Mouse (Mus musculus) Patski (cell line): ENCODE results near the gene Gm16181. TPM values are rescaled to one million over a fixed set of nuclear protein-coding genes. Genes with fewer than 3 reads are reported as not detected.

Experiments used
- ATAC-seq: fragments of 100-300 bp; one replicate; pipeline ENCODE4 v1.8.0; 2021
- CTCF ChIA-PET: fragments of 350-600 bp; sonication (Branson Sonifier 250); formaldehyde crosslinking; loops from one replicate; lab custom pipeline; 2022; ENCODE audit warnings: inconsistent platforms; lab: Charles Lee
- POLR2A ChIA-PET: fragments of 350-600 bp; sonication (Branson Sonifier 250); formaldehyde crosslinking; loops from one replicate; lab custom pipeline; 2022; ENCODE audit warnings: antibody characterized with exemption, inconsistent platforms; lab: Charles Lee
- DNase-seq: peaks from one replicate; pipeline ENCODE4 v3.0.0-alpha.2; 2011; ENCODE audit warnings: low read depth, low spot score
- H3K27me3 ChIP-seq: fragments of 371-371 bp; one replicate; pipeline ENCODE4 v1.5.1; 2021
- CTCF ChIP-seq: fragments of 100-300 bp; IDR thresholded peaks from one replicate; pipeline ENCODE4 v1.5.1; 2021
- in situ Hi-C: fragments of 300-500 bp; cut with MboI; formaldehyde crosslinking; loops from 3 replicates; pipeline ENCODE4 v1.11.1; 2018; ENCODE audit warnings: low pct_unique_long_range_greater_than_20kb, mixed read lengths
- polyA plus RNA-seq: library from polyadenylated mRNA; unstranded; gene quantifications from one replicate; pipeline ENCODE4 v1.2.3, GENCODE M21; 2021

The Gm16181 gene
- polyA plus RNA-seq, 1 experiment from 2014 or later: 0.54 TPM

GRCm38 (mm10) chr17:35185639-35186611 is 34.7 kb upstream of the Gm16181 start:
- H3K27me3 ChIP-seq: no peaks in the 10 kb centered on the region
- in situ Hi-C loops: no loop called here
- no peak for ATAC-seq
- no peak for DNase-seq
- CTCF ChIA-PET: interaction anchor here (1.2 to 3.9 kb wide), 3 partner anchors 9 to 19 kb away, joined by 3 to 13 read pairs (median 12); no protein-coding TSS in a partner anchor
- TF ChIP-seq CTCF: no peak
- POLR2A ChIA-PET: no interaction called here

GRCm38 (mm10) chr17:35186681-35187080 is 34.0 kb upstream of the Gm16181 start:
- ATAC-seq (no peak), DNase-seq (no peak)
- no peaks in the 10 kb centered on the region for H3K27me3 ChIP-seq
- ChIA-PET POLR2A (no interaction called here), CTCF (interaction anchor here (1.0 kb wide), 1 partner anchor 42 kb away, joined by 3 read pairs; no protein-coding TSS in a partner anchor)
- no peak for TF ChIP-seq CTCF
- in situ Hi-C loops: no loop called here

GRCm38 (mm10) chr17:35187345-35187744 is 33.3 kb upstream of the Gm16181 start:
- in situ Hi-C loops: no loop called here
- H3K27me3 ChIP-seq: no peaks in the 10 kb centered on the region
- no peak for TF ChIP-seq CTCF
- DNase-seq: no peak
- POLR2A ChIA-PET: interaction anchor here (1.0 kb wide), 1 partner anchor 44 kb away, joined by 3 read pairs; no protein-coding TSS in a partner anchor
- no peak for ATAC-seq
- CTCF ChIA-PET: interaction anchor here (1.0 kb wide), 1 partner anchor 41 kb away, joined by 3 read pairs; no protein-coding TSS in a partner anchor

GRCm38 (mm10) chr17:35187959-35188610 is 32.5 kb upstream of the Gm16181 start, which contains the start of gene Lst1:
Gene Lst1, minus strand, starts transcription at chr17:35188439.
- POLR2A ChIA-PET: interaction anchor here (1.0 kb wide), 1 partner anchor 43 kb away, joined by 3 read pairs; no protein-coding TSS in a partner anchor
- DNase-seq (no peak), ATAC-seq (no peak)
- CTCF ChIA-PET: no interaction called here
- no peaks in the 10 kb centered on the region for H3K27me3 ChIP-seq
- in situ Hi-C loops: no loop called here
- TF ChIP-seq CTCF: no peak

- no peaks in the 10 kb centered on the region for H3K27me3 ChIP-seq
- in situ Hi-C loops: no loop called here
- DNase-seq (no peak), ATAC-seq (no peak)
- ChIA-PET CTCF (interaction anchor here (1.0 kb wide), 1 partner anchor 14 kb away, joined by 3 read pairs; no protein-coding TSS in a partner anchor), POLR2A (interaction anchor here (0.9 kb wide), 1 partner anchor 338 kb away, joined by 3 read pairs; no protein-coding TSS in a partner anchor)
- TF ChIP-seq CTCF: no peak
Observed at GRCm38 (mm10) chr17:35189186-35189585, 31.4 kb upstream of the Gm16181 start.

GRCm38 (mm10) chr17:35190096-35190495 is 30.5 kb upstream of the Gm16181 start:
- POLR2A ChIA-PET: interaction anchor here (0.9 kb wide), 1 partner anchor 339 kb away, joined by 3 read pairs; no protein-coding TSS in a partner anchor
- no peaks in the 10 kb centered on the region for H3K27me3 ChIP-seq
- CTCF ChIA-PET: interaction anchor here (1.0 to 1.4 kb wide), 3 partner anchors 11 to 15 kb away, joined by 3 read pairs; partner anchors contain the start of gene Tnf
- no peak for TF ChIP-seq CTCF
- DNase-seq: no peak
- in situ Hi-C loops: no loop called here
- ATAC-seq: no peak

- TF ChIP-seq CTCF: no peak
- DNase-seq (no peak), ATAC-seq (no peak)
- in situ Hi-C loops: no loop called here
- POLR2A ChIA-PET: interaction anchor here (0.7 kb wide), 1 partner anchor 16 kb away, joined by 4 read pairs; the partner anchor contains the start of gene Aif1
- CTCF ChIA-PET: no interaction called here
- no peaks in the 10 kb centered on the region for H3K27me3 ChIP-seq
Observed at GRCm38 (mm10) chr17:35191723-35192122, 28.9 kb upstream of the Gm16181 start.

- in situ Hi-C loops: no loop called here
- no peaks in the 10 kb centered on the region for H3K27me3 ChIP-seq
- CTCF ChIA-PET: interaction anchor here (0.9 kb wide), 1 partner anchor 14 kb away, joined by 3 read pairs; no protein-coding TSS in a partner anchor
- ATAC-seq (no peak), DNase-seq (no peak)
- POLR2A ChIA-PET: no interaction called here
- no peak for TF ChIP-seq CTCF
Observed at GRCm38 (mm10) chr17:35192924-35193323, 27.7 kb upstream of the Gm16181 start.

GRCm38 (mm10) chr17:35193881-35194843 is 26.5 kb upstream of the Gm16181 start, which contains the start of gene Ltb:
Gene Ltb, plus strand, starts transcription at chr17:35194439.
- DNase-seq (no peak), ATAC-seq (no peak)
- no peak for TF ChIP-seq CTCF
- in situ Hi-C loops: no loop called here
- POLR2A ChIA-PET: no interaction called here
- H3K27me3 ChIP-seq: no peaks in the 10 kb centered on the region
- CTCF ChIA-PET: interaction anchor here (0.8 to 1.2 kb wide), 3 partner anchors 15 to 28 kb away, joined by 3 read pairs; no protein-coding TSS in a partner anchor
